Mouse (Mus musculus) MEL (cell line): ENCODE results near the gene Smc1a.
"Not testable (repeated sequence)": the region's sequence is repeated elsewhere in the genome, so short reads cannot be mapped to it uniquely, and the experiment has no call there.

Source experiments
- CTCF ChIP-seq, 3 experiments: IDR thresholded peaks in 2 of 3; conservative IDR thresholded peaks in 1 of 3; 2 replicates each; pipeline ENCODE4 v1.5.1; 2011 to 2012; ENCODE audit warnings: low read length in 3 of 3, low read depth in 2 of 3, mild to moderate bottlenecking in 2 of 3, improper control_type of control experiment in 1 of 3, inconsistent platforms in 1 of 3, mixed read lengths in 1 of 3, moderate library complexity in 1 of 3; ENCODE audit not compliant: control insufficient read depth in 1 of 3, insufficient read depth in 1 of 3, poor library complexity in 1 of 3, severe bottlenecking in 1 of 3
- E2F4 ChIP-seq: IDR thresholded peaks from 2 replicates; pipeline ENCODE4 v1.6.1; 2011; ENCODE audit warnings: low read depth, low read length, improper control_type of control experiment, borderline replicate concordance
- KAT2A ChIP-seq: conservative IDR thresholded peaks from 2 replicates; pipeline ENCODE4 v1.6.1; 2012; ENCODE audit warnings: low read depth, low read length, improper control_type of control experiment, inconsistent platforms
- POLR2A ChIP-seq, 2 experiments: IDR thresholded peaks; 2 replicates each; pipeline ENCODE4 v1.6.1; 2011 to 2012; ENCODE audit warnings: low read length in 2 of 2, mild to moderate bottlenecking in 2 of 2, control low read depth in 1 of 2, improper control_type of control experiment in 1 of 2, low read depth in 1 of 2, moderate library complexity in 1 of 2; ENCODE audit not compliant: control insufficient read depth in 1 of 2, insufficient read depth in 1 of 2, poor library complexity in 1 of 2

- not testable (repeated sequence) for TF ChIP-seq CTCF (IDR thresholded peaks at IDR 0.05 in 2 of 3, conservative IDR thresholded peaks at IDR 0.05 in 1 of 3; ENCODE audit: control insufficient read depth in 1 of 3, insufficient read depth in 1 of 3, low read depth in 2 of 3, low read length in 3 of 3, poor library complexity in 1 of 3, severe bottlenecking in 1 of 3); POLR2A (IDR thresholded peaks at IDR 0.05; ENCODE audit: control insufficient read depth in 1 of 2, insufficient read depth in 1 of 2, low read depth in 1 of 2, low read length in 2 of 2, poor library complexity in 1 of 2); KAT2A; E2F4
These were observed 73.8 kb downstream of the Smc1a start for GRCm38 (mm10) chrX:152089832-152090614.
